Mouse (Mus musculus) limb, embryonic 14.5 days (tissue): ENCODE measurements at regions not wholly inside any gene's neighbourhood (a gene's known extent, or its start where the extent isn't known, plus 50 kb on each side); places are given as distances from the start of the nearest gene placed in this dataset.

Experiments
- ATAC-seq: fragments of 200-750 bp; cut with Nextera tagmentation; 2 replicates; pipeline ENCODE4 v1.8.0; 2017; ENCODE audit warnings: low read depth, moderate number of reproducible peaks, moderate TSS enrichment; ENCODE audit not compliant: low FRiP score
- DNase-seq: peaks from one replicate; pipeline ENCODE4 v3.0.0-alpha.2; 2015; ENCODE audit warnings: low spot score
- H3K27ac ChIP-seq: fragments of 300-500 bp; sonication (generic); replicated peaks from 2 replicates; pipeline ENCODE4 v1.5.1; 2014; ENCODE audit warnings: low read depth, mild to moderate bottlenecking, low read length, moderate library complexity, mixed read lengths
- H3K27me3 ChIP-seq: fragments of 300-500 bp; sonication (generic); 2 replicates; pipeline ENCODE4 v1.6.1; 2014; ENCODE audit warnings: low read length, mixed read lengths; ENCODE audit not compliant: control insufficient read depth, insufficient read depth
- H3K36me3 ChIP-seq: fragments of 300-500 bp; sonication (generic); 2 replicates; pipeline ENCODE4 v1.6.1; 2014; ENCODE audit warnings: mild to moderate bottlenecking, low read length, moderate library complexity, mixed read lengths; ENCODE audit not compliant: control insufficient read depth, insufficient read depth
- H3K4me1 ChIP-seq: fragments of 300-500 bp; sonication (generic); 2 replicates; pipeline ENCODE4 v1.6.1; 2014; ENCODE audit warnings: antibody characterized with exemption, low read length, mixed read lengths; ENCODE audit not compliant: control insufficient read depth, insufficient read depth
- H3K4me2 ChIP-seq: fragments of 300-500 bp; sonication (generic); replicated peaks from 2 replicates; pipeline ENCODE4 v1.6.1; 2014; ENCODE audit warnings: low read depth, mild to moderate bottlenecking, low read length, moderate library complexity; ENCODE audit not compliant: severe bottlenecking
- H3K4me3 ChIP-seq: fragments of 300-500 bp; sonication (generic); replicated peaks from 2 replicates; pipeline ENCODE4 v1.5.1; 2014; ENCODE audit warnings: low read length
- H3K9ac ChIP-seq: fragments of 300-500 bp; sonication (generic); 2 replicates; pipeline ENCODE4 v1.6.1; 2014; ENCODE audit warnings: mild to moderate bottlenecking, low read depth, low read length, moderate library complexity; ENCODE audit not compliant: severe bottlenecking
- H3K9me3 ChIP-seq: fragments of 300-500 bp; sonication (generic); 2 replicates; pipeline ENCODE4 v1.6.1; 2016; ENCODE audit warnings: low read length; ENCODE audit not compliant: control insufficient read depth
- POLR2A ChIP-seq: fragments of 200-500 bp; IDR thresholded peaks from 2 replicates; pipeline ENCODE4 v1.8.0; 2012; ENCODE audit warnings: inconsistent platforms, mild to moderate bottlenecking, moderate library complexity, borderline replicate concordance; ENCODE audit not compliant: insufficient read depth, insufficient read length; ENCODE audit errors: extremely low read depth
- WGBS: fragments of 180-500 bp; shearing (Covaris S2); extraction: QIAGEN DNeasy Blood & Tissue Kit; methylation state at CpG from one replicate; pipeline ENCODE4 v1.1.7; 2014; 5-methylcytosine and 5-hydroxymethylcytosine counted together

- ATAC-seq (no peak), DNase-seq (no peak)
- no peak overlapping the region for H3K27ac ChIP-seq
- H3K4me2 ChIP-seq: no peak overlapping the region
- no peak overlapping the region for H3K9ac ChIP-seq
- TF ChIP-seq POLR2A: no peak
- no peaks in the 10 kb centered on the region for H3K9me3 ChIP-seq
- H3K4me3 ChIP-seq: no peak overlapping the region
- H3K36me3 ChIP-seq: no peaks in the 10 kb centered on the region
- no peaks in the 10 kb centered on the region for H3K4me1 ChIP-seq
- no peaks in the 10 kb centered on the region for H3K27me3 ChIP-seq
- WGBS: 66% methylated on average over 7 of the region's 7 CpGs
These were observed 88.0 kb upstream of the Ednrb start for GRCm38 (mm10) chr14:103932170-103932569.

GRCm38 (mm10) chr14:103929734-103930364, 85.6 kb upstream of the Ednrb start:
- no peak overlapping the region for H3K27ac ChIP-seq
- H3K4me2 ChIP-seq: no peak overlapping the region
- H3K4me3 ChIP-seq: no peak overlapping the region
- no peaks in the 10 kb centered on the region for H3K9me3 ChIP-seq
- H3K36me3 ChIP-seq: no peaks in the 10 kb centered on the region
- DNase-seq: no peak
- no peak for TF ChIP-seq POLR2A
- no peak for ATAC-seq
- 93% methylated on average over 11 of the region's 11 CpGs for WGBS
- H3K4me1 ChIP-seq: no peaks in the 10 kb centered on the region
- no peaks in the 10 kb centered on the region for H3K27me3 ChIP-seq
- no peak overlapping the region for H3K9ac ChIP-seq

- H3K4me1 ChIP-seq: no peaks in the 10 kb centered on the region
- ATAC-seq (no peak), DNase-seq (no peak)
- no peaks in the 10 kb centered on the region for H3K27me3 ChIP-seq
- 73% methylated on average over 6 of the region's 6 CpGs for WGBS
- no peaks in the 10 kb centered on the region for H3K9me3 ChIP-seq
- no peaks in the 10 kb centered on the region for H3K36me3 ChIP-seq
- H3K4me3 ChIP-seq: no peak overlapping the region
- no peak overlapping the region for H3K27ac ChIP-seq
- H3K9ac ChIP-seq: no peak overlapping the region
- H3K4me2 ChIP-seq: no peak overlapping the region
- no peak for TF ChIP-seq POLR2A
These were observed 85.0 kb upstream of the Ednrb start for GRCm38 (mm10) chr14:103929155-103929729.

- Histone ChIP-seq H3K27me3 (no peaks in the 10 kb centered on the region), H3K9me3 (no peaks in the 10 kb centered on the region), H3K4me3 (no peak overlapping the region), H3K36me3 (no peaks in the 10 kb centered on the region), H3K9ac (no peak overlapping the region), H3K4me1 (no peaks in the 10 kb centered on the region), H3K27ac (no peak overlapping the region), H3K4me2 (no peak overlapping the region)
- WGBS: 80% methylated on average over 5 of the region's 5 CpGs
- no peak for TF ChIP-seq POLR2A
- DNase-seq: no peak
- no peak for ATAC-seq
These were observed 76.0 kb upstream of the Ednrb start for GRCm38 (mm10) chr14:103920169-103920568.

GRCm38 (mm10) chr14:103919380-103919779, 75.2 kb upstream of the Ednrb start:
- ATAC-seq (no peak), DNase-seq (no peak)
- Histone ChIP-seq H3K4me1 (no peaks in the 10 kb centered on the region), H3K4me2 (no peak overlapping the region), H3K9me3 (no peaks in the 10 kb centered on the region), H3K9ac (no peak overlapping the region), H3K27ac (no peak overlapping the region), H3K4me3 (no peak overlapping the region), H3K36me3 (no peaks in the 10 kb centered on the region), H3K27me3 (no peaks in the 10 kb centered on the region)
- TF ChIP-seq POLR2A: no peak
- WGBS: 71% methylated on average over 4 of the region's 4 CpGs
